Mouse (Mus musculus) myocyte (in vitro differentiated cells): ENCODE results near the gene Ube2cbp.

Experiments used
- E2F4 ChIP-seq: IDR thresholded peaks from one replicate; pipeline ENCODE4 v1.6.1; 2011; ENCODE audit warnings: mild to moderate bottlenecking, control low read depth, moderate library complexity; ENCODE audit not compliant: insufficient read depth
- POLR2A ChIP-seq: IDR thresholded peaks from one replicate; pipeline ENCODE4 v1.6.1; 2011; ENCODE audit warnings: low read depth, mild to moderate bottlenecking, control low read depth, moderate library complexity; ENCODE audit not compliant: insufficient read length

GRCm38 (mm10) chr9:86475956-86476355, 11.2 kb upstream of the Ube2cbp start:
- no peak for TF ChIP-seq E2F4
- no peak for TF ChIP-seq POLR2A
